Mouse (Mus musculus) kidney, postnatal 0 days (tissue): ENCODE data around the gene B3gntl1. TPM values are rescaled to one million over a fixed set of nuclear protein-coding genes. Genes with fewer than 3 reads are reported as not detected.
A peak's percentile ranks its signal among the peaks of the same experiment; 100 is the strongest.

Source experiments
- ATAC-seq: fragments of 200-750 bp; cut with Nextera tagmentation; replicated peaks from 2 replicates; pipeline ENCODE4 v1.8.0; 2017; ENCODE audit warnings: low read depth, moderate number of reproducible peaks, moderate TSS enrichment, moderate library complexity; ENCODE audit not compliant: low FRiP score
- DNase-seq: peaks from one replicate; pipeline ENCODE4 v3.0.0-alpha.2; 2016; ENCODE audit warnings: low spot score
- H3K27ac ChIP-seq: fragments of 300-500 bp; sonication (generic); 2 replicates; pipeline ENCODE4 v1.5.1; 2014; ENCODE audit warnings: mild to moderate bottlenecking
- H3K27me3 ChIP-seq: fragments of 300-500 bp; sonication (generic); 2 replicates; pipeline ENCODE4 v1.6.1; 2014; ENCODE audit warnings: low read length, mixed read lengths; ENCODE audit not compliant: insufficient read depth
- H3K36me3 ChIP-seq: fragments of 300-500 bp; sonication (generic); 2 replicates; pipeline ENCODE4 v1.6.1; 2014; ENCODE audit warnings: low read length, mixed read lengths; ENCODE audit not compliant: insufficient read depth
- H3K4me1 ChIP-seq: fragments of 300-500 bp; sonication (generic); replicated peaks from 2 replicates; pipeline ENCODE4 v1.6.1; 2014; ENCODE audit warnings: antibody characterized with exemption, low read length, mixed read lengths; ENCODE audit not compliant: insufficient read depth
- H3K4me2 ChIP-seq: fragments of 300-500 bp; sonication (generic); 2 replicates; pipeline ENCODE4 v1.6.1; 2014; ENCODE audit warnings: mild to moderate bottlenecking, low read length, moderate library complexity, mixed read lengths
- H3K4me3 ChIP-seq: fragments of 300-500 bp; sonication (generic); replicated peaks from 2 replicates; pipeline ENCODE4 v1.5.1; 2014; ENCODE audit warnings: low read depth, low read length
- H3K9ac ChIP-seq: fragments of 300-500 bp; sonication (generic); 2 replicates; pipeline ENCODE4 v1.6.1; 2014; ENCODE audit warnings: low read depth, low read length
- H3K9me3 ChIP-seq: fragments of 300-500 bp; sonication (generic); replicated peaks from 2 replicates; pipeline ENCODE4 v1.6.1; 2016; ENCODE audit warnings: low read length, inconsistent platforms, mixed read lengths
- CTCF ChIP-seq: IDR thresholded peaks from 2 replicates; pipeline ENCODE4 v1.5.1; 2016; ENCODE audit warnings: antibody characterized with exemption, low read depth, mild to moderate bottlenecking, moderate library complexity
- WGBS: fragments of 180-500 bp; shearing (Covaris S2); extraction: QIAGEN DNeasy Blood & Tissue Kit; methylation state at CpG from one replicate; pipeline ENCODE4 v1.1.7; 2014; 5-methylcytosine and 5-hydroxymethylcytosine counted together
- polyA plus RNA-seq: library from polyadenylated mRNA; unstranded; fragments of >200 nt; fragmentation: Nextera tagmentation; extraction: Ambion mirVana; gene quantifications from 2 replicates; pipeline ENCODE4 v1.2.1, GENCODE M21; 2015

The B3gntl1 gene
- polyA plus RNA-seq, 1 experiment from 2014 or later, result 5.3 TPM

GRCm38 (mm10) chr11:121712987-121713386 lies 40.0 kb upstream of the B3gntl1 start:
- no peaks in the 10 kb centered on the region for H3K27me3 ChIP-seq
- no peak overlapping the region for H3K9ac ChIP-seq
- H3K27ac ChIP-seq, result no peak overlapping the region
- no peaks in the 10 kb centered on the region for H3K9me3 ChIP-seq
- no peak overlapping the region for H3K4me3 ChIP-seq
- H3K4me1 ChIP-seq, result 0 out of 2 replicates have a peak, but pooled peaks cover 3% of the 10 kb centered on the region
- TF ChIP-seq CTCF, result no peak
- ATAC-seq (no peak), DNase-seq (no peak)
- H3K36me3 ChIP-seq, result peaks cover 11% of the 10 kb centered on the region; the same call in 1 of the 2 replicates
- H3K4me2 ChIP-seq, result no peak overlapping the region
- WGBS, result 89% methylated on average over 6 of the region's 6 CpGs

GRCm38 (mm10) chr11:121710245-121710644 lies 37.3 kb upstream of the B3gntl1 start:
- H3K9ac ChIP-seq, result no peak overlapping the region
- 0 out of 2 replicates have a peak, but pooled peaks cover 3% of the 10 kb centered on the region for H3K36me3 ChIP-seq
- no peak overlapping the region for H3K27ac ChIP-seq
- H3K4me1 ChIP-seq, result 0 out of 2 replicates have a peak, but pooled peaks cover 3% of the 10 kb centered on the region
- TF ChIP-seq CTCF, result no peak
- no peaks in the 10 kb centered on the region for H3K27me3 ChIP-seq
- no peak overlapping the region for H3K4me3 ChIP-seq
- no peaks in the 10 kb centered on the region for H3K9me3 ChIP-seq
- H3K4me2 ChIP-seq, result no peak overlapping the region
- 95% methylated on average over 5 of the region's 5 CpGs for WGBS
- ATAC-seq (no peak), DNase-seq (no peak)

- Histone ChIP-seq H3K27me3 (no peaks in the 10 kb centered on the region), H3K4me1 (0 out of 2 replicates have a peak, but pooled peaks cover 3% of the 10 kb centered on the region), H3K27ac (no peak overlapping the region), H3K4me3 (no peak overlapping the region), H3K9ac (no peak overlapping the region), H3K4me2 (no peak overlapping the region), H3K36me3 (no peaks in the 10 kb centered on the region), H3K9me3 (no peaks in the 10 kb centered on the region)
- DNase-seq (no peak), ATAC-seq (no peak)
- TF ChIP-seq CTCF, result no peak
- 71% methylated on average over 4 of the region's 4 CpGs for WGBS
Observed at GRCm38 (mm10) chr11:121709278-121709677, 36.3 kb upstream of the B3gntl1 start.

GRCm38 (mm10) chr11:121706521-121707005 lies 33.6 kb upstream of the B3gntl1 start:
- TF ChIP-seq CTCF, result no peak

GRCm38 (mm10) chr11:121703619-121704215 lies 30.8 kb upstream of the B3gntl1 start:
- peak; percentile 22 for DNase-seq
- no peaks in the 10 kb centered on the region for H3K27me3 ChIP-seq
- H3K4me3 ChIP-seq, result peak overlapping the region; percentile 68
- H3K27ac ChIP-seq, result peak overlapping the region; percentile 88; the same call in 1 of the 2 replicates
- 11% methylated on average over 16 of the region's 16 CpGs for WGBS
- H3K36me3 ChIP-seq, result no peaks in the 10 kb centered on the region
- ATAC-seq, result no peak
- peak overlapping the region; percentile 73 for H3K9ac ChIP-seq
- no peak for TF ChIP-seq CTCF
- H3K4me1 ChIP-seq, result no peaks in the 10 kb centered on the region; the same call in 1 of the 2 replicates
- H3K4me2 ChIP-seq, result peak overlapping the region; percentile 97
- no peaks in the 10 kb centered on the region for H3K9me3 ChIP-seq

More at GRCm38 (mm10) chr11:121706521-121707005, 33.6 kb upstream of the B3gntl1 start:
- Histone ChIP-seq H3K9ac (no peak overlapping the region), H3K9me3 (no peaks in the 10 kb centered on the region), H3K27me3 (no peaks in the 10 kb centered on the region), H3K4me1 (peaks cover under 1% of the 10 kb centered on the region; the same call in 1 of the 2 replicates), H3K27ac (no peak overlapping the region), H3K4me3 (no peak overlapping the region), H3K4me2 (no peak overlapping the region), H3K36me3 (no peaks in the 10 kb centered on the region)
- no peak for ATAC-seq
- DNase-seq, result peak; percentile 56
- WGBS, result 31% methylated on average over 7 of the region's 7 CpGs

- ATAC-seq (peak; percentile 14; the same call in 1 of the 2 replicates), DNase-seq (peak; percentile 79)
- under 1% methylated on average over 40 of the region's 40 CpGs for WGBS
- Histone ChIP-seq H3K4me2 (peak overlapping the region; percentile 97), H3K36me3 (no peaks in the 10 kb centered on the region), H3K27ac (peak overlapping the region; percentile 88), H3K27me3 (no peaks in the 10 kb centered on the region), H3K4me3 (peak overlapping the region; percentile 68), H3K9ac (peak overlapping the region; percentile 73), H3K9me3 (no peaks in the 10 kb centered on the region), H3K4me1 (no peaks in the 10 kb centered on the region; the same call in 1 of the 2 replicates)
- TF ChIP-seq CTCF, result no peak
Observed at GRCm38 (mm10) chr11:121702895-121703618, 30.1 kb upstream of the B3gntl1 start.
